Mouse (Mus musculus): ENCODE measurements at regions not wholly inside any gene's neighbourhood (a gene's known extent, or its start where the extent isn't known, plus 50 kb on each side); places are given as distances from the start of the nearest gene placed in this dataset.

- H3K36me3 ChIP-seq (ENCODE audit: control insufficient read depth, insufficient read depth): no peaks in the 10 kb centered on the region
- no peak for TF ChIP-seq SRF (IDR thresholded peaks at IDR 0.05; ENCODE audit: control insufficient read depth, insufficient read length, low read depth)
- no peaks in the 10 kb centered on the region for H3K27me3 ChIP-seq (ENCODE audit: control insufficient read depth, insufficient read depth, insufficient read length)
- no peak overlapping the region for H3K4me2 ChIP-seq (ENCODE audit: low read depth)
- no peak overlapping the region for H3K4me3 ChIP-seq
- no peaks in the 10 kb centered on the region for H3K79me2 ChIP-seq (ENCODE audit: control insufficient read depth, insufficient read depth)
- no peak overlapping the region for H3ac ChIP-seq (ENCODE audit: control insufficient read depth, insufficient read length)
These were observed 77.8 kb downstream of the Calml3 start for GRCm38 (mm10) chr13:3726331-3726781.

- Histone ChIP-seq H3K36me3 (ENCODE audit: control insufficient read depth, insufficient read depth) (no peaks in the 10 kb centered on the region), H3K27me3 (ENCODE audit: control insufficient read depth, insufficient read depth, insufficient read length) (no peaks in the 10 kb centered on the region), H3ac (ENCODE audit: control insufficient read depth, insufficient read length) (no peak overlapping the region), H3K4me2 (ENCODE audit: low read depth) (no peak overlapping the region), H3K79me2 (ENCODE audit: control insufficient read depth, insufficient read depth) (no peaks in the 10 kb centered on the region), H3K4me3 (no peak overlapping the region)
- TF ChIP-seq REST (IDR thresholded peaks at IDR 0.05; ENCODE audit: insufficient read depth, insufficient read length) (no peak), SRF (IDR thresholded peaks at IDR 0.05; ENCODE audit: control insufficient read depth, insufficient read length, low read depth) (no peak), MYOD1 (IDR thresholded peaks at IDR 0.05; ENCODE audit: control insufficient read depth in 1 of 3, insufficient read length in 2 of 3, low read depth in 2 of 3) (no peak), POLR2AphosphoS2 (IDR thresholded peaks at IDR 0.05; ENCODE audit: insufficient read length, low read depth) (no peak)
These were observed 78.3 kb downstream of the Calml3 start for GRCm38 (mm10) chr13:3725803-3726202.

- Histone ChIP-seq H3K79me2 (ENCODE audit: control insufficient read depth, insufficient read depth) (no peaks in the 10 kb centered on the region), H3K27me3 (ENCODE audit: control insufficient read depth, insufficient read depth, insufficient read length) (no peaks in the 10 kb centered on the region), H3K4me2 (ENCODE audit: low read depth) (peak overlapping the region; percentile 41), H3K36me3 (ENCODE audit: control insufficient read depth, insufficient read depth) (no peaks in the 10 kb centered on the region), H3ac (ENCODE audit: control insufficient read depth, insufficient read length) (no peak overlapping the region), H3K4me3 (no peak overlapping the region)
- no peak for TF ChIP-seq USF1 (IDR thresholded peaks at IDR 0.05; ENCODE audit: low read depth)
- TF ChIP-seq TCF12 (IDR thresholded peaks at IDR 0.05; ENCODE audit: insufficient read depth, poor library complexity, severe bottlenecking): no peak
- no peak for TF ChIP-seq TCF3 (IDR thresholded peaks at IDR 0.05; ENCODE audit: insufficient read length, low read depth)
- no peak for TF ChIP-seq POLR2A (IDR thresholded peaks at IDR 0.05; ENCODE audit: insufficient read length, low read depth)
- no peak for TF ChIP-seq CEBPB (IDR thresholded peaks at IDR 0.05; ENCODE audit: insufficient read depth, poor library complexity, severe bottlenecking)
- peak in 2 of 3 experiments; percentile 24 to 63 for TF ChIP-seq MYOG (IDR thresholded peaks at IDR 0.05; ENCODE audit: control insufficient read depth in 1 of 3, insufficient read depth in 1 of 3, insufficient read length in 2 of 3, low read depth in 2 of 3)
- peak; percentile 59 to 86 (median 72) for TF ChIP-seq MYOD1 (IDR thresholded peaks at IDR 0.05; ENCODE audit: control insufficient read depth in 1 of 3, insufficient read length in 2 of 3, low read depth in 2 of 3)
- no peak for TF ChIP-seq REST (IDR thresholded peaks at IDR 0.05; ENCODE audit: insufficient read depth, insufficient read length)
- no peak for TF ChIP-seq MAX (IDR thresholded peaks at IDR 0.05; ENCODE audit: low read depth)
- TF ChIP-seq POLR2AphosphoS2 (IDR thresholded peaks at IDR 0.05; ENCODE audit: insufficient read length, low read depth): no peak
- TF ChIP-seq E2F4 (IDR thresholded peaks at IDR 0.05; ENCODE audit: insufficient read depth): no peak
- TF ChIP-seq SRF (IDR thresholded peaks at IDR 0.05; ENCODE audit: control insufficient read depth, insufficient read length, low read depth): no peak
These were observed 79.8 kb downstream of the Calml3 start for GRCm38 (mm10) chr13:3724313-3724712.

GRCm38 (mm10) chr13:3723458-3724143 lies 80.5 kb downstream of the Calml3 start:
- no peak for TF ChIP-seq CEBPB (IDR thresholded peaks at IDR 0.05; ENCODE audit: insufficient read depth, poor library complexity, severe bottlenecking)
- TF ChIP-seq TCF3 (IDR thresholded peaks at IDR 0.05; ENCODE audit: insufficient read length, low read depth): no peak
- TF ChIP-seq REST (IDR thresholded peaks at IDR 0.05; ENCODE audit: insufficient read depth, insufficient read length): no peak
- peak; percentile 30 for TF ChIP-seq USF1 (IDR thresholded peaks at IDR 0.05; ENCODE audit: low read depth)
- peak overlapping the region; percentile 41 for H3K4me2 ChIP-seq (ENCODE audit: low read depth)

GRCm38 (mm10) chr13:3715019-3715418 lies 81.2 kb downstream of the Asb13 start:
- H3ac ChIP-seq (ENCODE audit: control insufficient read depth, insufficient read length): no peak overlapping the region
- H3K36me3 ChIP-seq (ENCODE audit: control insufficient read depth, insufficient read depth): no peaks in the 10 kb centered on the region
- TF ChIP-seq TCF12 (IDR thresholded peaks at IDR 0.05; ENCODE audit: insufficient read depth, poor library complexity, severe bottlenecking) (no peak), POLR2A (IDR thresholded peaks at IDR 0.05; ENCODE audit: insufficient read length, low read depth) (no peak), E2F4 (IDR thresholded peaks at IDR 0.05; ENCODE audit: insufficient read depth) (no peak), CEBPB (IDR thresholded peaks at IDR 0.05; ENCODE audit: insufficient read depth, poor library complexity, severe bottlenecking) (no peak), SRF (IDR thresholded peaks at IDR 0.05; ENCODE audit: control insufficient read depth, insufficient read length, low read depth) (no peak), MYOD1 (IDR thresholded peaks at IDR 0.05; ENCODE audit: control insufficient read depth in 1 of 3, insufficient read length in 2 of 3, low read depth in 2 of 3) (no peak), TCF3 (IDR thresholded peaks at IDR 0.05; ENCODE audit: insufficient read length, low read depth) (no peak), MYOG (IDR thresholded peaks at IDR 0.05; ENCODE audit: control insufficient read depth in 1 of 3, insufficient read depth in 1 of 3, insufficient read length in 2 of 3, low read depth in 2 of 3) (no peak), POLR2AphosphoS2 (IDR thresholded peaks at IDR 0.05; ENCODE audit: insufficient read length, low read depth) (no peak), REST (IDR thresholded peaks at IDR 0.05; ENCODE audit: insufficient read depth, insufficient read length) (no peak), MAX (IDR thresholded peaks at IDR 0.05; ENCODE audit: low read depth) (no peak), USF1 (IDR thresholded peaks at IDR 0.05; ENCODE audit: low read depth) (no peak)
- no peak overlapping the region for H3K4me2 ChIP-seq (ENCODE audit: low read depth)
- H3K79me2 ChIP-seq (ENCODE audit: control insufficient read depth, insufficient read depth): no peaks in the 10 kb centered on the region
- no peaks in the 10 kb centered on the region for H3K27me3 ChIP-seq (ENCODE audit: control insufficient read depth, insufficient read depth, insufficient read length)
- H3K4me3 ChIP-seq: no peak overlapping the region

More at GRCm38 (mm10) chr13:3723458-3724143, 80.5 kb downstream of the Calml3 start:
- H3K36me3 ChIP-seq (ENCODE audit: control insufficient read depth, insufficient read depth): no peaks in the 10 kb centered on the region
- H3K4me3 ChIP-seq: no peak overlapping the region
- H3K79me2 ChIP-seq (ENCODE audit: control insufficient read depth, insufficient read depth): no peaks in the 10 kb centered on the region
- no peak overlapping the region for H3ac ChIP-seq (ENCODE audit: control insufficient read depth, insufficient read length)
- H3K27me3 ChIP-seq (ENCODE audit: control insufficient read depth, insufficient read depth, insufficient read length): no peaks in the 10 kb centered on the region
